Mouse (Mus musculus) CD4-positive naive resting alpha-beta T cell, adult 76 days (primary cell): ENCODE measurements around the gene Gm8246. TPM values are rescaled to one million over a fixed set of nuclear protein-coding genes. Genes with fewer than 3 reads are reported as not detected.

ENCODE experiments used
- total RNA-seq: library from RNA; stranded (reverse); gene quantifications from one replicate; pipeline ENCODE4 v1.2.4, GENCODE M21; 2023

Gm8246 gene
- not detected for total RNA-seq

DNA sequence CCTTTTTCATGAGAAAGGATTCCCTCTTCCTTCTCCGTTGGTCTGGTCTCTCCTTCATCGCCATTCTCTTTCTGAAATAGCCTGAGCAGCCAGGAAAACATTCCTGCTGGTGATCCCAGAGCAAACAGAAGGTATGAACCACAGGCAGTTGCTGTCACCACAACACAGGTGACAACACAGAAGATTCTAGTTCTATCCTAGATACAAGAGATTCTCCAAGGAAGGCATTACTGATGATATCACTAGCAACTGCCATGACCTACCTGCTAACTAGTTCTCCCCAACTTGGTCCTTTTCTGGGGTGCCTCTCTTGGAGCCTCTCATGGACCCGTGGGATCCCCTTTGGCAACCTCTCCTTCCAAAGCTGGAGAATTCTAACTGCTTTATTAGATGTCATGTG, at the start of gene Gm8246:
Gene Gm8246 (minus strand): TSS at position 101 of the 400 bp plus-strand sequence.

GRCm38 (mm10) chr14:5501374-5501773, 23.7 kb upstream of the Gm8246 start, which contains the start of gene Gm3488:
Gene Gm3488 (plus strand): TSS chr14:5501674.

DNA sequence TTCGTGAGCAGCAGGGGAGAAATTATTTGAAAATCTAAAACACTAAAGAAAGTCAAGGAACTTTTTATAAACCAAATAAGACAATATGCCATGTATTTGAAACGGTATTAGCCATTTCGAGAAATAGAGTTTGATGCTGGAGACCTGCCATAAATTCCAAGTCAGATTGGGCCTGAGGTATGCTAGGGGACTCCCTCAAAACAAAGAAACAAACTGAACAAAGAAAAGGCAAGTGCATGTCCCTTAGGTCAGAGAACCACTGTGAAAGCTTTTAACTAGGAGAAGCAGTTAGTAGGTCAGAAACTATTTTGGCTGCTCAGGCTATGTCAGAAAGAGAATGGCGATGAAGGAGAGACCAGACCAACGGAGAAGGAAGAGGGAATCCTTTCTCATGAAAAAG, 6.3 kb upstream of the Gm8246 start, which contains the start of gene Gm3187:
Gene Gm3187 (plus strand): TSS at position 301 of the 400 bp plus-strand sequence.

GRCm38 (mm10) chr14:5455367-5455766, 22.3 kb downstream of the Gm8246 start, which contains the start of gene Gm3194:
Gene Gm3194 (minus strand): TSS chr14:5455467.

Other genes starting within 250 kb of the Gm8246 start
- gene Gm3526, start 217.2 kb downstream of the Gm8246 start, total RNA-seq, result not detected
- gene Gm3542, start 142.9 kb downstream of the Gm8246 start, total RNA-seq, result not detected
- gene Gm3500, start 88.8 kb downstream of the Gm8246 start, total RNA-seq, result not detected
- gene Gm3194, start 22.4 kb downstream of the Gm8246 start, total RNA-seq, result not detected
- gene Gm3187, start 6.4 kb upstream of the Gm8246 start, total RNA-seq, result not detected
- not detected for gene Gm3488, start 23.8 kb upstream of the Gm8246 start, total RNA-seq
- not detected for gene Gm3532, start 60.7 kb upstream of the Gm8246 start, total RNA-seq
- gene Gm8265, start 155.2 kb upstream of the Gm8246 start, total RNA-seq, result not detected
- not detected for gene Gm9603, start 209.6 kb upstream of the Gm8246 start, total RNA-seq